Mouse (Mus musculus): ENCODE measurements around the gene 1810037I17Rik. TPM values are rescaled to one million over a fixed set of nuclear protein-coding genes. Genes with fewer than 3 reads are reported as not detected.

1810037I17Rik gene
- polyA plus RNA-seq, 1 experiment from 2014 or later: 128 TPM

DNA sequence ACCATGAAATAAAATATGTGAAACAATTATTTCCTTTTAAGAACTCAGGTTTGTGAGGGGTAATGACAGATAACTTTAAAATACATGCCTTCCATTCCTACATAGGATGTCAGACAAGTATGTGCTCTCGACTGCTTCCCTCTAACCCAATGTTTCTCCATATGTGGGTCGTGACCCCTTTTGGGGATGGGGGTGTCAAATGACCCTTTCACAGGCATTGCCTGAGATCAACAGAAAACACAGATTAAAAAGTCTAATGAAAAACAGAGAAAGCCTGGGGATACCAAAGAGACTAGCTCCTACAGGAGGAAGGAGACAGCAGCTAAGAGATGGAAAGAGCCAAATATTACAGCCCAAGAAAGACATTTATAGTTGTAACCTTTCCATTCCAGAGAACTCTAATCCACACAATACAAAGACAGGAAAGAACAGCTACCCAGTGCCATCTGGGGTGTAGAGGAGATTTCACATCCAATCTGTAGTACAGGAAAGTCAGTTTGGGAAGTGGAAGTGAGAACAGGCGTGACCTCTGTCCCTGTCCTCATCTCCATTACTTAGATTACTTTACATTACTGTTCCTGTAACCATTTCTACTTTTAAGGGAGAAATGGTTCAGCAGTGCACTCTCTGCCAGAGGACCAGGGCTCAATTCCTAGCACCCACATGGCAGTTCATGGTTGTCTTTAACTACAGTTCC lies 48.3 kb downstream of the 1810037I17Rik start:
- no peak for ATAC-seq
- Histone ChIP-seq H3K4me3 (ENCODE audit: low read length) (no peak overlapping the region), H3K27ac (ENCODE audit: low read length) (no peak overlapping the region), H3K4me1 (ENCODE audit: control insufficient read depth, insufficient read depth, low read length) (no peaks in the 10 kb centered on the region), H3K4me2 (ENCODE audit: low read depth, low read length) (no peak overlapping the region), H3K27me3 (replicated peaks; ENCODE audit: control insufficient read depth, insufficient read depth, low read length) (no peaks in the 10 kb centered on the region), H3K9me3 (ENCODE audit: control insufficient read depth, low read length) (no peaks in the 10 kb centered on the region), H3K36me3 (ENCODE audit: control insufficient read depth, insufficient read depth, low read length) (peaks cover 4% of the 10 kb centered on the region; the same call in 1 of the 2 replicates), H3K9ac (ENCODE audit: low read depth, low read length) (no peak overlapping the region)
- WGBS: 74% methylated on average over 3 of the region's 3 CpGs

DNA sequence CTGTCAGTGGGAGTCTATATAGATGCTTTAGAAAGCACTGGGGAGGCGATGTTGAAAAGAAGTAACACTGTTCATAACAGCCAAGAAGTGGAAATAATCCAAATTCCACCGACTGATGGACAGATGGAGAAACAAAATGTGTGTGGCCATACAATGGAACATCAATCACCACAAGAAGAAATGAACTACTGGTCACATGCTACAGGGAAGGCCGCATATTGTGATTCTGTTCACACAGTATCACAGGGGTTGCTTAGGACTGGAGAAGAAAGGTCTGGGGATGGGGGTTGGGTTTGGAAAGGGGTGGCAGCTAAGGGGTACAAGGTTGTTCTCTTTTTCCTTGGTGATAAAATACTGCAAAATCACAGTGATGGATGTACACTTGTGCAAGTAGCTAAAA lies 50.8 kb downstream of the 1810037I17Rik start:
- H3K27ac ChIP-seq (ENCODE audit: low read length): no peak overlapping the region
- H3K36me3 ChIP-seq (ENCODE audit: control insufficient read depth, insufficient read depth, low read length): no peaks in the 10 kb centered on the region
- WGBS: 78% methylated on average over 3 of the region's 3 CpGs
- H3K4me1 ChIP-seq (ENCODE audit: control insufficient read depth, insufficient read depth, low read length): no peaks in the 10 kb centered on the region
- H3K9me3 ChIP-seq (ENCODE audit: control insufficient read depth, low read length): no peaks in the 10 kb centered on the region
- no peak overlapping the region for H3K9ac ChIP-seq (ENCODE audit: low read depth, low read length)
- H3K4me2 ChIP-seq (ENCODE audit: low read depth, low read length): no peak overlapping the region
- ATAC-seq: no peak
- no peak overlapping the region for H3K4me3 ChIP-seq (ENCODE audit: low read length)
- H3K27me3 ChIP-seq (replicated peaks; ENCODE audit: control insufficient read depth, insufficient read depth, low read length): no peaks in the 10 kb centered on the region

DNA sequence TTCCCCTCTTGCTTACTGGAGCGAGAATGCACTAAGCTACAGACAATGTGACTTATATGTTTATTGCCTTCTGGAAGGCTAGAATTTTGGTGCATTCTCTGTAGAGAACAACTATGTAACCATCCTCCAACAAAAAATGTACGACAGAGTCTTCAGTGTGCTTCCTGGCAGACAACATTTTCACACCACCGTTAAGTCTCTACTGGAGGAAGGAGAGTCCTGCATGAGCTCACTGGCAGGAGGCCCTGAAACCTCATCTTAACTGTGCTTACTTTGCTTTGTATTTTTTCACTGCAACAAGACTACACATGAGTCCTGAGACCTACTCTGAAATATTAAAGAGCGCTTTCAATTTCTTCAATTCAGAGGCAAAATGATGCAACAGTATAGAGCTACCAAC lies 51.4 kb downstream of the 1810037I17Rik start:
- Histone ChIP-seq H3K36me3 (ENCODE audit: control insufficient read depth, insufficient read depth, low read length) (no peaks in the 10 kb centered on the region), H3K4me1 (ENCODE audit: control insufficient read depth, insufficient read depth, low read length) (no peaks in the 10 kb centered on the region), H3K27me3 (replicated peaks; ENCODE audit: control insufficient read depth, insufficient read depth, low read length) (no peaks in the 10 kb centered on the region), H3K4me2 (ENCODE audit: low read depth, low read length) (no peak overlapping the region), H3K9ac (ENCODE audit: low read depth, low read length) (no peak overlapping the region), H3K9me3 (ENCODE audit: control insufficient read depth, low read length) (no peaks in the 10 kb centered on the region), H3K27ac (ENCODE audit: low read length) (no peak overlapping the region), H3K4me3 (ENCODE audit: low read length) (no peak overlapping the region)
- WGBS: 83% methylated on average over 4 of the region's 4 CpGs
- ATAC-seq: no peak

Other genes with a start within 250 kb of the 1810037I17Rik start
- 8.4 and 9.0 TPM in 2 replicates for gene Pde5a, start 195.3 kb upstream of the 1810037I17Rik start, polyA plus RNA-seq (2015; fragmentation: Nextera tagmentation; extraction: Ambion mirVana)
- gene Fabp2, start 29.1 kb upstream of the 1810037I17Rik start, polyA plus RNA-seq (2015; fragmentation: Nextera tagmentation; extraction: Ambion mirVana): 1,335 and 2,162 TPM in 2 replicates
- gene Gm10959, start 4.8 kb upstream of the 1810037I17Rik start, polyA plus RNA-seq (2015; fragmentation: Nextera tagmentation; extraction: Ambion mirVana): not detected in 2 replicates
- 6.6 and 9.2 TPM in 2 replicates for gene Usp53, start 60.3 kb downstream of the 1810037I17Rik start, polyA plus RNA-seq (2015; fragmentation: Nextera tagmentation; extraction: Ambion mirVana)
- 0.45 and 0.59 TPM in 2 replicates for gene Myoz2, start 110.8 kb downstream of the 1810037I17Rik start, polyA plus RNA-seq (2015; fragmentation: Nextera tagmentation; extraction: Ambion mirVana)

All from intestine, embryonic 16.5 days (tissue).